Mouse (Mus musculus) lung, adult 2 months (tissue): ENCODE results near the gene Cped1.

ENCODE experiments used
- CTCF ChIP-seq: fragments of 200-500 bp; IDR thresholded peaks from 2 replicates; pipeline ENCODE4 v1.5.1; 2011; ENCODE audit warnings: mild to moderate bottlenecking, low read length, control low read depth; ENCODE audit not compliant: insufficient read depth
- POLR2A ChIP-seq: fragments of 200-500 bp; IDR thresholded peaks from 2 replicates; pipeline ENCODE4 v1.6.1; 2011; ENCODE audit warnings: low read depth, mild to moderate bottlenecking, control low read depth, low read length, borderline replicate concordance; ENCODE audit errors: extremely low read depth

GRCm38 (mm10) chr6:22246696-22247095 lies 261.0 kb downstream of the Cped1 start:
- TF ChIP-seq CTCF (no peak), POLR2A (no peak)
